Mouse (Mus musculus) hindbrain, embryonic 14.5 days (tissue): ENCODE data around the gene Scgb1b19. TPM values are rescaled to one million over a fixed set of nuclear protein-coding genes. Genes with fewer than 3 reads are reported as not detected.
"Not testable (repeated sequence)": the region's sequence is repeated elsewhere in the genome, so short reads cannot be mapped to it uniquely, and the experiment has no call there.

ENCODE experiments used
- ATAC-seq: fragments of 200-750 bp; cut with Nextera tagmentation; 2 replicates; pipeline ENCODE4 v1.8.0; 2017; ENCODE audit warnings: moderate number of reproducible peaks, mild to moderate bottlenecking, moderate TSS enrichment, moderate library complexity; ENCODE audit not compliant: low FRiP score
- DNase-seq: peaks from one replicate; pipeline ENCODE4 v3.0.0-alpha.2; 2015; ENCODE audit warnings: low spot score
- H3K27ac ChIP-seq: fragments of 300-500 bp; sonication (generic); 2 replicates; pipeline ENCODE4 v1.5.1; 2014; ENCODE audit warnings: mild to moderate bottlenecking, moderate library complexity
- H3K27me3 ChIP-seq: fragments of 300-500 bp; sonication (generic); 2 replicates; pipeline ENCODE4 v1.6.1; 2014; ENCODE audit warnings: mild to moderate bottlenecking, low read length, mixed read lengths; ENCODE audit not compliant: control insufficient read depth, insufficient read depth
- H3K36me3 ChIP-seq: fragments of 300-500 bp; sonication (generic); replicated peaks from 2 replicates; pipeline ENCODE4 v1.6.1; 2014; ENCODE audit not compliant: control insufficient read depth, insufficient read depth
- H3K4me1 ChIP-seq: fragments of 300-500 bp; sonication (generic); replicated peaks from 2 replicates; pipeline ENCODE4 v1.6.1; 2014; ENCODE audit warnings: antibody characterized with exemption, low read length, mixed read lengths; ENCODE audit not compliant: control insufficient read depth, insufficient read depth
- H3K4me2 ChIP-seq: fragments of 300-500 bp; sonication (generic); replicated peaks from 2 replicates; pipeline ENCODE4 v1.6.1; 2014; ENCODE audit warnings: mild to moderate bottlenecking, moderate library complexity
- H3K4me3 ChIP-seq: fragments of 300-500 bp; sonication (generic); replicated peaks from 2 replicates; pipeline ENCODE4 v1.5.1; 2014; ENCODE audit warnings: mild to moderate bottlenecking, low read length
- H3K9ac ChIP-seq: fragments of 300-500 bp; sonication (generic); 2 replicates; pipeline ENCODE4 v1.6.1; 2014
- H3K9me3 ChIP-seq: fragments of 300-500 bp; sonication (generic); 2 replicates; pipeline ENCODE4 v1.6.1; 2016; ENCODE audit warnings: low read length; ENCODE audit not compliant: control insufficient read depth
- WGBS: fragments of 180-500 bp; shearing (Covaris S2); extraction: QIAGEN DNeasy Blood & Tissue Kit; methylation state at CpG from one replicate; pipeline ENCODE4 v1.1.7; 2014; 5-methylcytosine and 5-hydroxymethylcytosine counted together
- polyA plus RNA-seq: library from polyadenylated mRNA; unstranded; fragments of >200 nt; fragmentation: Nextera tagmentation; extraction: Ambion mirVana; gene quantifications from 2 replicates; pipeline ENCODE4 v1.2.1, GENCODE M21; 2014

Scgb1b19 gene
- polyA plus RNA-seq: not detected in 2 replicates

DNA sequence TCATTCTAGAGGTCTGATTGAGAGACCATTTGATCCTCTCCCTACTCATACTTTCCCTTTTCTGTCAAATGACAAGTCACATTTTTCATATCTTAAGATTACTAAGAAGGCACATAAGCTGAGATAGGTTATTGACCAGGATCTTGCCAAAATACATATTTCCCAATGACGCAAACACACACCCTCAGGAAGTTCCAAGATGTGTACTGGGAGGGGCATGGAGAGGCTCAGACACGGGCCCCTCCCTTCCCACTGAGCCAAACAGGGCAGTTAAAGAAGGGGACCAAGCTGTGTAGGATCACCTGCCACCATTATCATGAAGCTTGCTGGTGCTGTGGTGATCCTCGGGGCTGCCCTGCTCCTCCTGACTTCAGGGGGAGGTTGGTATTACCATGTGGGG, at the start of gene Scgb1b19:
TSS of gene Scgb1b19 (plus strand) at position 301 of the 400 bp plus-strand sequence.
- DNase-seq, H3K9ac ChIP-seq, H3K27ac ChIP-seq, H3K4me1 ChIP-seq, H3K36me3 ChIP-seq, H3K9me3 ChIP-seq, H3K27me3 ChIP-seq, ATAC-seq, H3K4me3 ChIP-seq, H3K4me2 ChIP-seq: not testable (repeated sequence)
- 100% methylated on average over 2 of the region's 3 CpGs for WGBS

DNA sequence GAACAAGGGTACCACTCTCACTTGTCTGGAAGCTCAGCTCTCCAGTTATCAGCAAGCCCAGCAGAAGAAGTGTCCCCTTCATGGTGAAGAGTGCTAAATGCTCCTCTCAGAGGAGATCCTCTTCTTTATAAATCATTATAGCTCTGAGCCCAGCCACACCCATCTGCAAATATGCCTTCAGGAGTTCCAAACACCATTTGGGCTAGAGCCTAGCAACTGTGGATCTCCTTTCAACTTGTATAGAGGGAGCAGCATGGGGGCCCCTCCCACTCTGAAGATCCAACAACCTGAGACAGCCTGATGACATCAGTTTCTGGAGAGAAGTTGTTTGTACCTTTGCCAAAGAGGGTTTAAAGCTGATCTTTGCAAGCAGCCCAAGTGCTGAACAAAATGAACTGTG, 6.9 kb upstream of the Scgb1b19 start, which contains the start of gene Scgb2b19:
TSS of gene Scgb2b19 (minus strand) at position 101 of the 400 bp plus-strand sequence.
- not testable (repeated sequence) for H3K9ac ChIP-seq, ATAC-seq

More for the DNA sequence above, 6.9 kb upstream of the Scgb1b19 start, which contains the start of gene Scgb2b19:
- H3K27ac ChIP-seq, H3K27me3 ChIP-seq, H3K4me1 ChIP-seq, H3K4me2 ChIP-seq, H3K36me3 ChIP-seq, H3K4me3 ChIP-seq, DNase-seq, H3K9me3 ChIP-seq: not testable (repeated sequence)

Other genes starting within 250 kb of the Scgb1b19 start
- gene Scgb2b17, start 230.7 kb upstream of the Scgb1b19 start, polyA plus RNA-seq: not detected in 2 replicates
- not detected in 2 replicates for gene Scgb1b17, start 223.8 kb upstream of the Scgb1b19 start, polyA plus RNA-seq
- gene Scgb2b18, start 113.4 kb upstream of the Scgb1b19 start, polyA plus RNA-seq: not detected in 2 replicates
- gene Scgb1b18, start 101.7 kb upstream of the Scgb1b19 start, polyA plus RNA-seq: not detected in 2 replicates
- gene Scgb2b19, start 7.0 kb upstream of the Scgb1b19 start, polyA plus RNA-seq: not detected in 2 replicates
- not detected in 2 replicates for gene Scgb2b20, start 79.0 kb downstream of the Scgb1b19 start, polyA plus RNA-seq
- not detected in 2 replicates for gene Scgb1b20, start 85.9 kb downstream of the Scgb1b19 start, polyA plus RNA-seq
- gene Scgb2b21, start 233.2 kb downstream of the Scgb1b19 start, polyA plus RNA-seq: not detected in 2 replicates